Mouse (Mus musculus) brain, adult 2 months (tissue): ENCODE results near the gene Arhgef6.

ENCODE experiments used
- DNase-seq: peaks from one replicate; pipeline ENCODE4 v3.0.0; 2011; ENCODE audit warnings: low read depth, low spot score

Arhgef6 gene

DNA sequence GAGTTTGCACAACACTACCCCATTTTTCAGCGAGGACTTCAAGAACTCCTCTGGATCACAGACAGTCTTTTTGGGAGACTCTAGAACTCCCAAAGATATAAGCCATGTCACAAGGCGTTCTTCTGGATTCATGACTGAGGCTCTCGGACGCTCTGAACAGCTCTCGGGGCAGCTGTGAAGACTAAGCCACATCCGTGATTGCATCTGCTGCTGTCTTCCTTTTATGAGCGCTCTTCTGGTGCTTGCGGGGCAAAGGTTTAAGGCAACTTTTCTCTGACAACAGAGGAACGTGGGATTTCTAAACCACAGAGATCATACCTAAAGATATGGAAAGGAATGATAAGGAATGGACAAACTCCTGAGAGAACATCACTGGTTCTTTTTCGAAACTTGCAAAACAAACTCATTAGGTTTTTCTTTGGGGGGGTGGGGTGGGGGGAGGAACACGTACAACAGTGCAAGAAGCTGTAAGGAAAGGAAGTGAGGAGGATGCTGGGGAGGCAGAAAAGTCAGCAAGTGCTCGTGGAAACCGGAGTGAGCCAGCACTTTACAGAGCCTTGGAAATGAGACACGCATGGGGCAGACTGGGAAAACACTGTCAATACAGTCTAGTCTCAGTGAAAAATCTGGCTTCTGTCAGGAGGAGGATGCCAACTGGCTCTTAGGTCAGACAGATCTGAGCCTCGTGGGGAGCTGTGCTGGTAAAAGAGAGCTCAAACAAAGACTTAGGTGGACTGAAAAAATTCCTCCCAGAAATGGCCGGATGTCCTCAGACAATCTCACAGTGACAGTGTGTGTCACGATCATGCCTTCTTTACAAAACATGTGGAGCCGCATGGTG is at the start of gene Arhgef6:
Gene Arhgef6, minus strand, starts transcription at position 359 of the 841 bp plus-strand sequence.
- peak; percentile 16 for DNase-seq

DNA sequence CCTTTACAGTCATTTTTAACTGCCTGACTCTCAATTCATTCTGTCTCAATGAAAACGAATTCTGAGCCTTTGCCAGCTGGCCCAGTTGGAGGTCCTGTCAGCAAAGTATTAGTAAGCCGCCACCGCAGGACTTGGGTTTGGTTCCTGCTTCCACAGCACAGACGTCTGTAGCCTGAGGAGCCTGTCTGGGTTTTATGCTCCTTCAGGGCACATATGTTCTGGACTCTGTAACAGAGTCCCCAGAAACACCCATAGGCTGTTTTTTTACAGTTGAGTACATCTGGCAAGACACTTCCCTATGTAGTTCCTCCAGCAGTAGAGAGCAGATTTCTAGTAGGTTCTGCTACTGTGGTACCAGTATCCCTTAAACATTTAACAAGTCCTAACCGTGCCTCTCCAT is 42.4 kb upstream of the Arhgef6 start:
- peak; percentile 22 for DNase-seq

DNA sequence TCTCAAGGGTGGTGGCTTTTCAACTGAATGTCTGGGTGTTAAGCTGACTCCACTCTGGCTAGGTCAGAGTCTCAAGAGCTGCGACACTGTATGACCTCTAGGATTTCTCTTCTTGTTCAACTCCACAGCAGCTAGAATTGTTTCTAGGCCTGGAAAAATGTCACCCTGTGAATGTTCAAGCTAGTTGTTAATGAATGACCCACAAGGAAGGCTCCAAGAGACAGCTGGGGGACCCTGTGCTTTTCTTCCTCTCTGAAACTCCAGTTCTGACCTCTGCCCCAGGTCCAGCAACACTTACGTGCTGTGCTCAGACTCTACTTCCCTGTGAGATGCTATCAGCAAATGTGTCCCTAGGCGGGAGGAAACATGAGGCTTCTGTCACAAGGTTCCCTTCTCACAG is 40.0 kb upstream of the Arhgef6 start:
- DNase-seq: no peak

DNA sequence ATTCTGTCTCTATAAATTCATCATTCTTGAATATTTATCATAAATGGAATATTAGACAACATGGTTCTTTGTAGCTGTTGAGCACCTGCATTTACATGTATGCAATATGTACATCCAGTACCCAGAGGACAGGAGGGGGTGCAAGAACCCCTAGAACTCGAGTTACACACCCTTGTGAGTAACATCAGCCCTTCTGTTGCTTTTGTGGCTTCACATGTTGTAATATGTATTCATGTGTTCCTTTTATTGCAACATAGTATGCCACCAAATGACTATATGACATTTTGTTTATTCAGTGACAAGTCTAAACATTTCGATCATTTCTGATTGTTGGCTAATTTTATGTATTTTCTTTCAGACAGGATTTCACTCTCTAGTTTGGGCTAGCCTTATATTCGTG is 38.6 kb upstream of the Arhgef6 start:
- DNase-seq: no peak

DNA sequence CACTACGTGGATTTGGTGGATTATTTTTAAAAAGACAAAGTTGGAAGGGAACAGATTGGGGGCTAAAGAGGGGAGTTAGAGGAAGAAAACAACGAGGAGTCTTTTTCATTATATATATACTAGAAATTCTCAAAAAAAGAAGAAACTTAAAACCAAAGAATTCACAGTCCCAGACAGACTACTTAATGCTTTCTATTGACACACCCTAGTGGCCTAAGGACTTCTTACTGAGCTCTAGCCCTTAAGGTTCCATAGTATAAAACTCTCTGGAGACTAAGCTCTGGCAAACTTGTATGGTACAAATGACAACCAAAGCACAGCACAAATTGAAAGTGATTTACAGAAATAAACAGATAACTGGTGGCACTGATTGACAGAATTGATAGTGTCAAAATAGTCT is 35.5 kb upstream of the Arhgef6 start:
- no peak for DNase-seq

DNA sequence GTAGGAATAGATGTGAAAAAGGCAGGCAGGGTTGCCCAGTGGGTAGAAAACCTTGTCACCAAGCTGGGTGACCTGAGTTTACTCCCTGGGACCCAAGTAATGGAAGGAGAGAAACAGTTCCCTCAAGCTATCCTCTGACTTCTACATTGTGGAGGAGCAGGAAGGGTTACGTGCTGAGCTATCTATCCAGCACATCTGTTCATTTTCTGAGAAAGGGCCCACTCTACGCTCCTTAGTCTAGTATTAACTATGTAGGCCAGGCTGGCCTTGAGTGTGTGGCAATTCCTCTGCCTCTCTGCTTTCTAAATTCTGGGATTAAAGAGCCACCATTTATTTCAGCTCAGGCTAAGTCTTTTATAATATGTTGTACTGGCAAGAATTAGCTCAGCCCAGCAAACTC is 35.0 kb upstream of the Arhgef6 start:
- no peak for DNase-seq

DNA sequence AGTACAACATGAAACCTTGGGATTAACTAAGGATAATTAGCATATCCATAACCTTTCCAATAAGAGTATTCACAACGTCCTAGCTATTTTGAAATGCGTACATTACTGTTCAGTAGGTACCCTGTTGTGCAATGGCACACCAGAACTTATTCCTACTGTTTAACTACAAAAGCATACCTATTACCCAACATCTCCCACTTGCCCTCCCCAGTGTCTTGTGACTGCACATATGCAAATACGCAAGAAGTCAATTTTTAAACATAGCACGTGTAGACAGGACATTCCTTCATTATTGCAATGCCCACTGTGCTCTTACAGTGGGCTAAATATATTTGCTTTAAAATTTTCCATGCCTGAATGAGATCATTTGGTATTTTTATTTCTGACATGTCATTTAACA is 34.4 kb upstream of the Arhgef6 start:
- DNase-seq: no peak

DNA sequence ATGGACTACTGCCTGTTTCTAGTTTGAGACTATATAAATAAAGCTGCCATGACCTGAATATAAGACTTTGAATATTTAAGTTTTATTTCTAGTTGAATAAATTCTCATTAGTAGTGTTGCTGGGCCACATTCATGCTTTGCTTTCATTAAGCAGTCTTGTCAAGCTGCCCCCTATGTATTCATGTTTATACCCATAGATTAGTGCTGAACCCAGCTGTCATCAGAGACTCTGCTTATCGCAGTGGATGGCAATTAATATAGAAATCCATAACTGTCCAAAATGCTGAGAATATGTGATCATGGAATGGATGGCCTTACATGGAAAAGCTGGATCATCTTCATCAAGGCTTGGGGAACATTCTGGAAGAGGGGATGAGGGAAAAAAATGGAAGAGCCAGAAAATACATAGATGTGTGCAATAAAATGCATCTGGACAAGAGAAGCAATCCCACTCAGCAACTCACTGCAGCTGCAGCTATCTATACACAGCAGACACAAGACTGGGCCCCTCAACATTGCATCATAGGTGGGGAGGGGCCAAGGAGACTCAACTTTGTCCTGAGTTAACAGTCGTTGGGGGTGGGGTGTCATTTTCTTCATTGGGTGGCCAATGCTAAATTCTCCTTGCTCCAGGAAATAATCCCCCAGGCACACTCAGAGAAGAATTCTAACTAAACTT is 26.5 kb upstream of the Arhgef6 start:
- DNase-seq: no peak

DNA sequence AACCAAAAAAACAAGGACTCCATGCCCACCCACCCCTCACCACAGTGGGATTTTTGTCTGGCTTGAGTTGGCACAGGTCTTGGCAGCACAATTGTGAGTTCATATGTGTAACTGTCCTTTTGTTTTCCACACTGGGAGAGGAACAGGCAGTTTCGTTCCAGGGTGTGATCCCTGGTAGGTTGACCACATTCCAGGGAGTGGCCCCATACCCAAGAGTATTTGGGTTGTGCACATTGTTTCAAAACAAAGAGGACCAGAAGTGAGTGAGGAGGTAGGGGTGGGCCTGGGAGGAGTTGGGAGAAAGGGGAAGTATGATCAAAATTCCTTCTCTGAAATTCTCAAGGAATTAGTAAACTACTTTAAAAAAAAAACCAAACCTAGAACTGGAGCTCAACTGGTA is 20.8 kb upstream of the Arhgef6 start:
- DNase-seq: no peak

DNA sequence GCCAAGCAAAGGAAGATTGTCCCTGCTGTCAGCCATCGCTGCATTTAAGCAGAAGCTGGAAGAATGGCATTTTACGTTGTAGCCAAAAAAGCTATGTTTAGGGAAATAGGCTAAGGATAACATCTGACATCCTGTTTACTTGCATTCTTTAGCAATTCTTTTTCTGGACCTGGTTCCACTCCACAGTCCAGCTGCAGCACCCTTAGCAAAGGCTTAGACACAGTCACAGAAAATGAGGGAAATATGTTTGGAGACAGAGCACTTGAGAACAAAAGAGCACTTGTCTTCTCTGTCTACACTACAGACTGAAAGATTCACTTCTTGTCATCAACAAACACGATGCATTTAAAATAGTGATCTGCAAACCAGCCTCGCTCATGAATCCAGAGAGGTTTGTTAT is 691 bp upstream of the Arhgef6 start:
- no peak for DNase-seq

DNA sequence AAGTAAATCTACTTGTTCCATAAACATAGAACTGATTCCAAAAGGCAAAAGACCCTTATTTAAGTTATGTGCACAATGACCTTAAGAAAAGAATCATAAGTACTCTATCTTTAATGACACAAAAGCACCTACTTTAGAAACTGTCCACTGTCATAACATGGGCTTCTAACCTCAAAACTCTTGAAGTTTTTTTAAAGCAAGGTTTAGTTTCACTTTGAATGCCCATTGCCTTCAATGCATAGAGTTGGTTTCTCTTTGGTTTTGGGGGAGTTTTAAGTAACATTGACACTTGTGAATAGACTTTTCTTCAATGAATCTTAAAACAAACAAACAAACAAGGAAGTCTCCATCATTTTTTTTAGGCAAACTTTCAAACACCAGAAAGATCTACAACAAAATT is 947 bp downstream of the Arhgef6 start:
- DNase-seq: no peak

DNA sequence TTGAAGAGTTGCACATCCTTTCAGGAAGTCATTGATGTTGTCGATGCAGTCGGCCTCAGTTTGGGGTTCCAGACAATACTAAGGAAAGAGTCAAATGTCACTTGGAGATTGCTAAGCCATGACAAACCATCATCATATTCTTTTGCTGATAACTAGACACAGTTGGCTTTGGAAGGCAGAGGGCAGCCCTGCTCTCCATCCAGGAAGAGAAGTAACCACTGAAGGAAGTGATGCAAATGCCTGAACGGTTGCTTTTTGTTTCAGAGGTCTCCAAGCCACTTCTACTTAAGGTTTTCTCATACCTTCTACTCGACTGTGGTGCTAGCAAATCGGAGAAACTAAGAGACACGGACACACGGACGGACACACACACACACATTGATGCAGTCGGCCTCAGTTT is 1.6 kb downstream of the Arhgef6 start:
- DNase-seq: no peak

DNA sequence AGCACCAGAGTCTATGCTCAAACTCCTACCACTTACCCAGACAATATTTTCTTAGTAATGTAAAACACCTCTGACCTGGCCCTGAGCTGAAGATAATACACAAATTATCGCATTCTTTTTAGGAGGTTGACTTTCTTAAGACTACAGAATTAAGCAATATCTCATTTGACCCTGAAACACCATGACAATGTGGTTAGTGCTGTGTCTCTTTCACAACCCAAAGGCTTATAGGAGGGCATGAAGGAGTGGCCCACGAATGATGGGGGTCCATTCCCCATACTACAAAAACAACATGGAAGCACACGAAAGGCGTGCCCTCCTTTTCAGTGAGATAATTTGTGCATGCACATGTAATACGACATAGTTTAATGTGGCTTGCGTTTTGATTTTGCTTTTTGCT is 3.2 kb downstream of the Arhgef6 start:
- DNase-seq: no peak

DNA sequence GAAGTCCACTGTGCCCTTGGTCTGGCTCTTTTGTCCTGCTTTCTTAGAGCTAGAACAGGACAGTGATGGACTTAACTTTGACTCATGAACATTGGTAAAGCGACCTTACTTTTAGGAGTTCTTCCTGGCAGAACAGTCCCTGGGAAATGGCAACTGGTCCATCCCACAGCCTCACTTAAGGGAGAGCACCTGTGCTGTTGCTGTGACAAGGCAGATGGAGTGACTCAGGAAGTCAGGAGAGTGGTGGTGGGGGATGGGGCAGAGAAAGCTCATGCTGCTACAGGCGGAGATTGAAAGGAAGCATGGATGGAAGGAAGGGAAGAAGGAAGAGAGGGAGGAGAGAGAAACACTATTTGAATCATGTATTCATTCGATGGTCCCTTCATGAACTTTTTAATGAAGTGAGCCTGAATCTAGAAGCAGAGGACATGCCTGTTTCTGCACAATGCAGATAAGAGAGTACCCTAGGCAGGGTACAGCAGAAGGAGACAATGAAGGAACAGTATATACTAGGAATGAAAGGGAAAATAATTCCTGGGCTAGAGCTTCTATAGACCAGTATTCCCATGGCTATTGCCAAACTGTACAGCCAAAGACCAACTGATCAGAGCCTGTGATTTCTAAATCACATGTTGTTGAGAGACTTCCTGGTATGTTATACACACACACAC is 10.7 kb downstream of the Arhgef6 start:
- no peak for DNase-seq

DNA sequence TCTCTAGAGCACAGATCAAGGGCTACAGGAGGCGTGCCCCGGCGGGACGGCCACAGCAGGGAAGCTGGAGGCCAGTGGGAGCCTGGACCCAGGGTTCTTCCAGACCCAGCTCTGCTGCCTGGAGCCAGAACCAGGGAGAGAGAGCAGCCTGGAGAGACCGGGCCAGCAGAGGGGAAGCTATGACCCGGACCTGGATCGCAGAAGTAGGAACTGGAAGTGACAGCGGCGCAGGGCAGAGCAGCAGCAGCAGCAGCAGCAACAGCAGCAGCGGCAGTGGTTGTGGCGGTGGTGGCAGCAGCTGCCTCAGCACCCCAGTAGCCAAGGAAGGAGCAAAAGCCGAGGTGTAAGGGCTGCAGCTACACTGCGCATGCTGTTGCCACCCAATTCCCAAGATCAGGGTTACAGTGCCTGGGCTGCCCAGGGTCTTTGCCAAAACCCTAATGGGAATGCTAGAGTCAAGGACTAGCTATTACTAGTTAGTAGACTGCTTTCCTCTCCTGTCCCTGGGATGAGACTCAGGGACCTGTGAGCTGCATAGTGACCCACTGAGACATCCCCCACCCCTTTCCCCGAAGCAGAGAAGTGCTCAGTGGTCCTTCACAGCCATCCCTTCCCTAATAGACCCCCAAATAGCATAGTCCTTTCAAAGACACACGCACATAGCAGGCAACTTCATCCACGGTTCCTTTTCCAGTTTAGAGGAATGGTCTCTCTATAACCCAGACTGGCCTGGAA is 11.9 kb downstream of the Arhgef6 start:
- DNase-seq: peak; percentile 64

DNA sequence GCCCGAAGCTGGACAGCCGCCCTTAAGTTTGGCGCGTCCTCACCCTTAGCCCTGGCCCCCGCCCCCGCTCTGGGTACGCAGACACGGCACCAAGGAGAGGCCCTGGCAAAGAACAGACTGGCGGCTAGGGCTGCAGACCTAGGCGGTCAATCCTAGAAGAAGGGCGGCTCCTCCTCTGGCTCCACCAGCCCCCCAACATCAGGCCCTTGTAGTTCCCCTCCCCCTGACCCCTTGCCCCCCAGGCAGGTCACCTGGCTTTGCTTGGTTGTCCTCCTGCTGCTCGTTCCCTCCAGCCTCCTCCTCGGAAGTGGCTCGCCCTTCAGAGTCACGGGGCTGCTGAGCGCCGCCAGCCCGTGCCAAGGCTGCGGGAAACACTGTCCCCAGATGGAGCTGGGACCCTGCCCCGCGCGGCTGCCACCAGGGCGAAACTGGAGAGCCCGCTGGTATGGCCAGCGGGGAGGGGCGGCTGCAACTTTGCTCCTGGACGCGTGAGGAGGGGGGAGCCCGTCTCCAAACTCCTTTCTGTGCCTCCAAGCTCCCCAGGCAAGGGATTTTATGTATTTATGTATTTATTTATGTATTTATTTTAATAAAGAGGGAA is 12.6 kb downstream of the Arhgef6 start:
- peak; percentile 12 for DNase-seq

DNA sequence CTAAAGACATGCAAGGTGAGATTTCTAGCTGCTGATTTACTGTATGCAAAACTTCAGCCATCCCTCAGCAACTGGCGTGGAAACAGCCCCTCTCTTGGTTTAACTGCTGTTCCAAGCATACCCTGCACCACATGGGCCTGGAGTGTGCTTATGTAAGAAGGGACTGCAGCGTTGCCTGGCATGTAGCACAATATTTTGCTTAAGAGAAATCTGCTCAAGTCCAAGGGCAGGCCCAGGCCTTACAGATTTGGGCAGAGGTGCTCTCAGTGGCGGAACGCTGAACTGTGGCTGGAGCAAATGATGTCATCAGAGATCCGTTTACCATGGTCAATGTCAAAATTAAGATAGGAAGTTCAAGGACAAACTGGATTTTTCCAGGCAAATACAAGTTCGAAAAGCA is 13.6 kb downstream of the Arhgef6 start:
- peak; percentile 33 for DNase-seq

DNA sequence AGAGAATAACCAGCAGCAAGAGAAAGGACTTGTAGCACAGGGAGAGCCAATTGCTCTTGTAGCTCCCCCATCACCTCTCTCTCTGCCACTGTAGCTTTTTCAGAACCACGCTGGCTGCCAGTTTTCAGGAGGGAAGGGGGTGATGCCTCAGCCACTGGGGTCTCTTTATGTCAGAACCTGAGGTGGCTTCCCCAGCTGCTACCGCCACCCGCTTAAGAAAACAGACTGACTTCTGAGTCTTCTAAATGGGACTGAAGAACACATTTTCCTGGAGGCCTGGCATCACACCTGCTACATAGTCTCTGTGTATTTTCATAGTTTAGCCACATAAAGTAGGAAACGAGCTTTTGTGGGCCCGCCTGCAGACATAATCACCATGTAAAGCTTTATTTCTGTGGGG is 26.5 kb downstream of the Arhgef6 start:
- DNase-seq: no peak

DNA sequence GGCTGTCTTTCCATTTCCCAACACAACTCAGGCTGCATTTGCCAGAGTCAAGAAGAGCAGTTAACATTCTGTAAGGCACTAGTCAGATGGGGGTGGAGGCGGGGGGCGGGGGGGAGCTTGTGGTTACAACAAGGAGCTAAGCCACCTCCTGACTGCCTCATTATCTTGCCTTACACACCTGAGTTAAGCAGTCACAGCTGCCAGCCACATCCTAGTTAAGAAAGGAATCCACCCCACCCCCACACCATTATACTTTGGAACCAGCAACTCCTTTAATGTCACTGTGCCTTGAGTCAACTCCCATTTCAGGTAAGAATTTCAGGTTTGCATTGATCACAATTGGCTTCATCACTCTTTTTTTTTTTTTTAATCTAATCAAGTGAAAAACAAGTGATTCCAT is 28.5 kb downstream of the Arhgef6 start:
- peak; percentile 29 for DNase-seq

DNA sequence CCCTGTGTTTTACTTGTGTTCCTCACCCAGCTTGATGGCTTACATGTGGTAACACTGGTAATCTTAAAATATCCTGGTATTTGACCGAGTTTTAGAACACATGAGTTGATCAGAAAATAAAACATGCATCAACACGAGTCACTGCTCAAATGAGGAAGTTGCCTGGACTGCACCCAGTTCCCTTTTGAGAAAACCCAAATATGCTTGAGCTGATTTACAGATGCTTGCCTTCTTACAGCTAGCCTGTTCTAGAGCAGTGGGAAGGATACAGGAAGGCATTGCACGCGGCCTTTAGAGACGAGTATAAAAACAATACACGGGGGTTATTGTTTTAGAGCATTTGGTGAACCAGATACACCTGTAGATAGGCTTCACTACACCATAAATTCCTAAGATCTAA is 31.8 kb downstream of the Arhgef6 start:
- no peak for DNase-seq

DNA sequence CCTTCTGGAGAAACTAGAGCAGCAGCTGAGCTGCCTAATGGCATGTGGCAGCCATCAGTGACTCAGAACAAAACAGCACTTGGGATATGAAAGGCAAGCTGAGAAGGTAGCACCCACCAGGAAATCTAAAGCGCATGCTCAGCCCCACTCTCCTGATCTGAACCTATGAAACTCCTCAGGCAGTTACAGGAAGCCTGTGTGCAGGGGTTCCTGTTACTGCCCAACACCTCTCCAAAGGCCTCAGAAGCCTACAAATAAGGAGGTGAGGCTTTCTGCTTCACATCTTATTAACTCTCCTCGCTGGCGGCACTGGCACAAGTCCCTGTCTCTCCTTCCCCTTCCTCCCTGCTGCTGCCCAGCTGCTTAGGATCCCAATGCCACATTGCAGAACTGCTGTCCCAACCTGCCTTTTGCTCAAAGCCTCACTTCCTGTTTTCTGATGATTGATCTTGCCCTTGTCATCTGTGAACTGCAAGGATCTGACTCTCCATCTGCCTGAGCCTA is 33.7 kb downstream of the Arhgef6 start:
- DNase-seq: peak; percentile 37
